Mouse (Mus musculus): Measurements from ENCODE around the gene Arhgap28.
"Not testable (repeated sequence)": the region's sequence is repeated elsewhere in the genome, so short reads cannot be mapped to it uniquely, and the experiment has no call there.

GRCm38 (mm10) chr17:67841494-67841893 is 162.4 kb downstream of the Arhgap28 start:
- not testable (repeated sequence) for TF ChIP-seq POLR2A (IDR thresholded peaks at IDR 0.05; ENCODE audit: borderline replicate concordance, extremely low read depth, insufficient read depth, insufficient read length, poor library complexity, severe bottlenecking); CTCF (IDR thresholded peaks at IDR 0.05; ENCODE audit: borderline replicate concordance, extremely low read depth, insufficient read depth, insufficient read length)
